Mouse (Mus musculus) gastrocnemius, postnatal 25 days (tissue): Measurements from ENCODE around the gene Tmem132d. TPM values are rescaled to one million over a fixed set of nuclear protein-coding genes. Genes with fewer than 3 reads are reported as not detected.

Experiments
- DNase-seq: peaks from one replicate; pipeline ENCODE4 v3.0.0; 2022
- long read RNA-seq, 2 experiments: library from polyadenylated mRNA; stranded (forward); transcript quantifications; one replicate each; pipeline ENCODE4 v2.0.0; 2021
- total RNA-seq, 2 experiments: library from RNA; stranded (reverse); gene quantifications; 1 replicate in 1 of 2; 2 replicates in 1 of 2; pipeline ENCODE4 v1.2.3; 2021

Tmem132d gene
- total RNA-seq: under 1 TPM in 1 of 2 experiments, not detected in 1; 0.05 TPM
- long read RNA-seq, experiment 1: 0 reads
- long read RNA-seq, experiment 2: 0 reads

- no peak for DNase-seq
Measured at GRCm38 (mm10) chr5:128432916-128433315, at the start of gene Tmem132d. TSS of gene Tmem132d (minus strand) at chr5:128433077.

DNA sequence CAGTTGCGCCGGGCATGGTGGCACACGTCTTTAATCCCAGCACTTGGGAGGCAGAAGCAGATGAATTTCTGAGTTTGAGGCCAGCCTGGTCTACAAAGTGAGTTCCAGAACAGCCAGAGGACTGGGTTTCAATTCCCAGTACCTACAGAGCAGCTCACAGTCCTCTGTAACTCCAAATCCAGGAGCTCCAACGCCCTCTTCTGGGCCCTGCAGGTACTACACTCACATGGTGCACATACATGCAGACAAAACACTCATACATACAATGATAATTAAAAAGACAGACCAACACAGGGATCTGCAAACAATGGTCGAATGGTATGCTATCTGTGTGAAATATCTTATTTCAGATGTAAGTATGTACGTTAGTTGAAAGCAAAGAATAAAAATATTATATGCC is 47.9 kb upstream of the Tmem132d start:
- no peak for DNase-seq

DNA sequence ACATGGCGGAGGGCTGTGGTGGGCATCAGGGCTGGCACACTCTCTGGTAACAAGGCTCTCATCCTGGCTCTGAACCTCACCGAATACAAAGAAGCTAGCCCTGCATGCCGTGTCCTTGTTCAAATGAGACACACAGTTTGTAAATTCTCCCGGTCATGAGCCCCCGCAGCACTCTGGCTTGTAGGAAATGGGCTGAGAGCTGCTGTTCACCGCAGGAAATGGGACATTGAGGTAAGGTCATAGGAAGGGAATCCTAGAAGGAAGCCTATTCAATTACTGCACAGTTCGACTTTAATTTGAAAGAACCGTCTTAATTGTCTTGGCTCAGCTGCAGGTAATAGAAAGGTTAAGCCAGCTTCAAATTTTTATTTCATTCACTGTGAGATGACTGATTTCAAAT is 42.5 kb upstream of the Tmem132d start:
- no peak for DNase-seq

- no peak for DNase-seq
Measured at GRCm38 (mm10) chr5:128469812-128470211, 36.9 kb upstream of the Tmem132d start.

GRCm38 (mm10) chr5:128464514-128464913 is 31.6 kb upstream of the Tmem132d start:
- DNase-seq: no peak

DNA sequence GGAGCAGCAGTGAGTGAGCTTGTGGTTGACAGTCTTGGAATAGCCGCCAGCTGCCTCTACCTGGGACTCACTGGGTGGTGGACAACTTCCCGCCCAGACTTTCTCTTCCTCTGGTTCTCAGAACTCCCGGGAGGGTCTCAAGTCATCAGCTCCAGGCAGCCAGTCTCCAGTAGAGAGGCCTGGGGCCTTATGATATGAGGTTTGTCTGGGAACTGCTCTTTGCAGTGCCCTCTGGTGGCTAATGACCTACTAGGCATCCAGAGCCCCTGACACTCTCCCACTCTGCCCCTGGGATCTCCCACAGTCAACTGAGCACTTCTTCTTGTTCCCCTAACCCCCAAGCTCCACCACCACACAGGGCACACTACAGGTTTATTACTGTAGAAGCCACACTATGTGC is 27.7 kb upstream of the Tmem132d start:
- no peak for DNase-seq

GRCm38 (mm10) chr5:128455732-128456131 is 22.9 kb upstream of the Tmem132d start:
- DNase-seq: no peak

DNA sequence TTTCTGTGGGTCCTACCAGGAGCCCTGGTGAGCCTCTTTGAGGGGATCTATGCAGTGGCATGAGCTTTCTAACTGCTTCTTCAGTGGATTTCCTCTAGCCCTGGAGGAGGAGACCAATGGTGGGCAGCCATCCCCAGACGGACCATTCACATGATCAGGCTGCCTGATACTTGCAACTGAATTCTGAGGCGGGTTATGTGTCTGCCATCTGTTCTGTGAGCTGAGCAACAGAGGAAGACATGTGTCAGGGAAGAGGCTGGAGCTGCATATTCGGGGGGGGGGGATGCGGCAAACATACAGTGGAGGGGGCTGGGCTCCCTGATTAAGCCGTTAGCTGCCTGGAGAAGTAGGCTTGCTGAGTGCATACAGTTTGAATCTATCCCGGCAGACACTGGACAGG is 19.3 kb upstream of the Tmem132d start:
- DNase-seq: no peak

GRCm38 (mm10) chr5:128450808-128451207 is 17.9 kb upstream of the Tmem132d start:
- no peak for DNase-seq

- no peak for DNase-seq
Measured at GRCm38 (mm10) chr5:128444876-128445275, 12.0 kb upstream of the Tmem132d start.

DNA sequence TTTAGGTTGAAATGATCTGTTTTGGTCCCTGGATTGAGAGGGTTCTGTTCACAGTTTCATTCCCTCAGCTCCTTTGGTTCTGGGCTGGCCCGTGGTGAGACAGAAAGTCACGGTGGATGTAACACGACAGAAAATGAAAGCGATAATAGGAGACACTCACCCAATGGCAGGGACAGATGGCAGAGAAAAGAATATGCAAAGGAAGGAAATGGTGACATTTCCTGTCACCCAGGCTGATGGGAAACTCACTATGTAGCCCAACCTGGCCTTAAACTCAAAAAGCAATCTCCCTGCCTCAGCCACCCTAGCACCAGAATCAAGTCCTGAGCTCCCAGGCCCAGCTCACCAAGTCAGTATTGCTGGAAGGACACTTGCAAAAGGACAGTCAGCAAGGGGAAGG is 11.0 kb upstream of the Tmem132d start:
- DNase-seq: no peak

- DNase-seq: no peak
Measured at GRCm38 (mm10) chr5:128441121-128441520, 8.2 kb upstream of the Tmem132d start.

GRCm38 (mm10) chr5:128439828-128440227 is 7.0 kb upstream of the Tmem132d start:
- DNase-seq: no peak

DNA sequence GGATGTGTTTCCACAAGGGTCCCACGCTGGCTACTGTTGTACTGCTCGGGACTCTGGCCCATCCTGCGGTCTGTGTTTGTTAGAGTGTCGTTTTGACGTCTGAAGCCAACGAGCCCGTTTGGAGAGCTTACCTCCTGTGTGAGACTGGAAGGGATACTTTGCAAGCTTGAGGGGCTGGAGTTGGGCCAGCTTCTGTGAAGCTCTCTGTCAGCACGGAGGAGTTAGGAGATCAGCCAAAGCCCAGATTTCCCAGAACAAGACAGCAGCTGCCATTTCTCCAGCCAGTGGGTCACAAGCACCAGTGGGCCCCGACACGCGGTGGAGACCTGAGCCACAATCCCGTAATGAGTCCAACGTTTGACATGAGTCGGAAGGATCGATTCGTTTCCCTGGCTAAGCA is 5.2 kb upstream of the Tmem132d start:
- no peak for DNase-seq

DNA sequence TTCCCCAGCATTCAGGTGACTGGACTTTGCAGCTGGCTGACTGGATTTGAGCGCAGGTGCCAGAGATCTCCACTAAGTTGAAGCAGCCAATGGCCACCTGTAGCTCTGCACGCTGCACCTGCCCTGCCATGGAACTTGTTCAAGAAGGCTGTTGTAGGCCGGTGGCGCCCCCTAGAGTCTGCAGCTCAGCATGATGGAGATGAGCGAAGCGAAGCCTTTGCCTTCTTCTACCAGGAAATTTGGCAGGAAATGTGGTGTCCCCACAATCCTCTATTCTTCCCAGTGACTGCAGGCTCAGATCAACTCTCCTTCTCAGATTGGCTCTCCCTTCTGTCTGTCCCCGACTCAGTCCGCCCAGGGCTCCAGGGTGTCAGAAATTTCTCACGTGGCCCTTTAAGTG is 4.0 kb upstream of the Tmem132d start:
- DNase-seq: no peak

DNA sequence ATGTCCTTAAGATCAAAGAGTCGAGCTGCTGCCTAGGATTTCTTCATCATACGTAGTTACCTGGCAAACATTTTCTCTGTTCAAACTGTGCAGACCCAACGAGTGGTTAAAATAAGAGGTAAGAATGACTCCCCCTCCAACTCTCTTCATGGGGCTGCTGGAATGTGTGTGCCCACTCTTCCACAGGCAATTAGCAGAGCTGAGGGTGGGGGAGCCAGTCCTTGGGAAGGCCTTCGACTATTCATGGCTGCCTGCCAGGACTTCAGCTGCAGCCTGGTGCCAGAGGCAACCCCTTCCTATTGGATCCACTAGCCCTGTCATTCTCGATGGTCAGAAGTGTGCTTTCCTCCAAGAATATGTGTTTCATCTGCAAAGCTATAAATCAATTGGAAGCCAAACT is 2.8 kb upstream of the Tmem132d start:
- no peak for DNase-seq

- DNase-seq: no peak
Measured at GRCm38 (mm10) chr5:128433786-128434185, 909 bp upstream of the Tmem132d start.

DNA sequence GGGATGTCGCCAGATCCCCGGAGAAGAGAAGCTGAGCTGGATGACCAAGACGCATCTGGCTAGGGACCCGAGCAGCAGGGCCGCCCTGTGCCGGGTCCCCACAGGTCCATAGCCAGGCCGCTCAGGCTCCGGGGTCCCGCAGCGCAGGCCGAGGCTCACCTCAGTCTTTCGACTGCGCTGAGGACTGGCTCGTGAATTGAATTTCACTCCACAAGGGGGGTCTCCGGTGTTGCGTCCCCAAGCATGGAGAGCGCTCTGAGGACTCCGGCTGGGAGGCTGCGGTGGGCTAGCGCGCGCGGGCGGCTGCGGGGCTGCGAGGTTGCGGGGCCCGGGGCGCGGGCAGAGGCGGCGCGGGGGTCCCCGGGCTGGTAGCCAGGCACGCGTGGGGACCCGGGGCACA is 455 bp downstream of the Tmem132d start:
- no peak for DNase-seq

- DNase-seq: no peak
Measured at GRCm38 (mm10) chr5:128424636-128425035, 8.2 kb downstream of the Tmem132d start.

DNA sequence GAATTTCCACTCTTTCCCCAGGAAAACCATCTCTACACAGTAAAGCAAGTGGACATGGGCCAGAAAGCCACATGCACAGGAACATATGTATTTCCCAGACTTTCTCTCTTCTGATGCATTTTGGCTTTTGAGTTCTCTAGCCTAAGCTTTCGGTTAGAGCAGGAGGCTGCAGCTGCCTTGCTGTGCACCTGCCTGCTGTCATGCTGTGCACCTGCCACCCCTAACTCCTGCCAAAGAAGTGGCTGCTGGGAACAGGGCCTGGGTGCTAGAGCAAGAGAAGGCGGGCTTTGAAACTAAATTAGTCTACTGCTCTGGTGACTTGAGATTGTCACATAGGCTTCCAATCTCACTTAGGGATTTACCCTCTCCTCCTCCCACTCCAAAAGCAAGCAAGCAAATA is 8.7 kb downstream of the Tmem132d start:
- DNase-seq: no peak

DNA sequence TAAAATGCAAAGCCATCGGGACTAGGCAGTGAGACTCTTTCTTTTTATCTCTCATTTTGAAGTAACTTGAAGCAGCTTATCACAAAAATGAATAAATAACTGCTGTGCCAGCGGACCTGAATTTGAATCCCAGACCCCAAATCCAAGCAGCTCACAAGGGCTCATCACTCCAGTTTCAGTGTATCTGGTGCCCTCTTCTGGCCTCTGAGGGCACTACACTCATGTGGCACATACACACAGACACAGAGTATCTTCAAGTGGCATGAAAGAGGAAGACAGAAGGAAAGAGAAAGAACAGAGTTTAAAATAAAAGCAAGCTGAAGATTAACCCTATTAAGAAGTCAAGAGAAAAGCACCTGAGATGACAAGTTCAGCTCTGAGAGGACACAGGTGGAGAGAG is 10.8 kb downstream of the Tmem132d start:
- DNase-seq: no peak

- DNase-seq: no peak
Measured at GRCm38 (mm10) chr5:128418149-128418710, 14.6 kb downstream of the Tmem132d start.

GRCm38 (mm10) chr5:128414056-128414455 is 18.8 kb downstream of the Tmem132d start:
- DNase-seq: no peak

GRCm38 (mm10) chr5:128412306-128412705 is 20.6 kb downstream of the Tmem132d start:
- no peak for DNase-seq

- DNase-seq: no peak
Measured at GRCm38 (mm10) chr5:128407546-128407945, 25.3 kb downstream of the Tmem132d start.
